Mouse (Mus musculus): ENCODE data around the gene Kif5a.
"Not testable (repeated sequence)": the region's sequence is repeated elsewhere in the genome, so short reads cannot be mapped to it uniquely, and the experiment has no call there.

The Kif5a gene

DNA sequence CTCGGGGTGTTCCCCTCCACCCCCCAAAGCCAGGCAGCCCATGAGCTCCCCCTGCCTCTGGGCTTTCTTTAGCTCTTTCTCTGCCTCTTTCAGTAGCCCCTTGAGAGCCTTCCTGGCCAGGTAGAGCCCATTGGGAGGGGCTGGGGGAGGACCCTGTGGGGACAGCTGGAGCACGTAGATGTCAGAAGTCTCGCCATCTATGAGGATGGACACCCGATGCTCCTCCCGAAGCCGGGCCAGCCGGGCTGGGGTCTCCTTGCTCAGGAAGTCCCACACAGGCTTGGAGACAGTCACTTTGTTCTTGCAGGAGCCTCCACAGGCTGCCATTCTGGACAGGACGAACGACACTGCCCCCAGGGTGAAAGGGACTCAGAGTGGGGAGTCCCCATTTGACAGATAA is 70.1 kb downstream of the Kif5a start:
- no peak for DNase-seq (ENCODE audit: low read depth, low spot score)

GRCm38 (mm10) chr10:127192057-127192328 is 71.2 kb downstream of the Kif5a start:
- not testable (repeated sequence) for DNase-seq (ENCODE audit: low read depth, low spot score)

DNA sequence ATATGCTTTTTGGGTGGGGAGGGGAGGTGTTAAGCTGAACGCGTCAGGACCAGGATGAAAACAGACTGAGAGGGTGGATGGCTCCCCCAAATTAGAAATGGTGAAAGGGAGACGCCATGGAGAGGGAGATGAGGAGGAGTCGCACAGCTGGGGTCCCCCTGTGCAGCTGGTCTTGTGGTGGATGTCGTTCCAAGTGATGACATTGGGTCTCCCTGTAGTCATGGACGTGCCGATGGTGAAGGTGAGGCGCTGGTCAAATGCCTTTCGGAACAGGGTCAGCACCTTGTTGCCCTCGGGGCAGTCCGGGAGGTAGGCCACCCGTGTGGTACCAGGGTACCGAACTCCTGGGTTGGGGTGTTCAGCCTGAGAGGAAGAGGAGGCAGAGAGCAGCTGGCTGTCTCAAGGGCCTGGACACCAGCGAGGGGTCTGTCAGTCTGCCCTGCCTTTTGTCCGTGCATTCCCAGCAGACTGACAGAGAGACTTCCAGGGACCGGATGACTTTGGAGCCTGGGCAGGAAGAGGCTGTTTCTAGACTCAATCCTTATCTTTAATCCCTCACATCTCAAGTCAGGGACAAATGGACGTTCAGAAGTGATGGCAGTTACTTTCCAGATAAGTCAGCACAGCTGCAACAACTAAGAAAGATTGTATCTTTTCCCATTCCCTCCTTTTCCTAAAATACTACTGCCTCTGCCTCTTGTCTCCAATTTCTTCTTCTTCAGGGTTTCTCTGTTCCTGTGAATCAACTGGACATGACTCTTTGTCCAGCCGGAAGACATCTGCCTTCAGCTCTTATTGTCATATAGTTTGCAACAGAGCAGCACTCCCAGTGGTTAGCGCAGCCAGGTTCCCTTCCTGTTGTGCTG is 71.7 kb downstream of the Kif5a start:
- DNase-seq (ENCODE audit: low read depth, low spot score) = no peak

- no peak for DNase-seq (ENCODE audit: low read depth, low spot score)
These were observed 72.6 kb downstream of the Kif5a start for GRCm38 (mm10) chr10:127190398-127191190.

DNA sequence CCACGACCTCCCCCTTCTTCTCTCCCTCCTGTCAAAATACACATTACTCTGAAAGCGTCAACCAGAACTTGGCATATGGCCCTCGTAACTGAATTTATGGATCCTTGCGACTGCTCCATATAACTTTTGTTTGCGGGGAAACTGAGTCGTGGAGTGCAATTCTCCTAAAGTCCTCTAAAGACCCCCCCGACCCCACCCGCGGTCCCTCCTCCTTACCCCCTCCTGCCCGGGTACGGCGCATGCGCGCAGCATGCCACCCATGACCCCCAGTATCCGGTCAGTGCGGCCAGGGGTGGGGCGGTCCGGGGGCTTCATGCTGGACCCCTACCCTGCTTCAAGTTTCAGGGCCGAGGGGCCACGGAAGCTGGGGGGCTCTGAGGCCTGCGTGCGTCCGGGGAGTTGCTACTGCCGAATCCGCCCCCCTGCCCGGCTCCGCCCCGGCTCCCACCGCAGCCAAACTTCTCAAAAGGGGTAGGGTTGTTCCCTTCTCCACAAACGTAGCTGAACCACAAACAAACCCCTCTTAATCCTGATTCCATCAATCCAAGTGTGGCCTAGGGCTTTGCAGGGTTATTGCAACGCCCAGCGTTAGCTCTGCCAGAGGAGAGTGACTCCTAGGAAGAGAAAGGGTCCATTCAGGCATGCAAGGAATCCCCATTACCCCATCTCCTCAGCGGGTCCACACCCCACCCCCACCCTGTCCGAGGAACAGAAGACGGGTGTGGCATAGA is 73.3 kb downstream of the Kif5a start, which contains the start of gene Arhgef25:
Gene Arhgef25, minus strand, starts transcription at position 433 of the 731 bp plus-strand sequence.
- DNase-seq (ENCODE audit: low read depth, low spot score) = peak; percentile 61

DNA sequence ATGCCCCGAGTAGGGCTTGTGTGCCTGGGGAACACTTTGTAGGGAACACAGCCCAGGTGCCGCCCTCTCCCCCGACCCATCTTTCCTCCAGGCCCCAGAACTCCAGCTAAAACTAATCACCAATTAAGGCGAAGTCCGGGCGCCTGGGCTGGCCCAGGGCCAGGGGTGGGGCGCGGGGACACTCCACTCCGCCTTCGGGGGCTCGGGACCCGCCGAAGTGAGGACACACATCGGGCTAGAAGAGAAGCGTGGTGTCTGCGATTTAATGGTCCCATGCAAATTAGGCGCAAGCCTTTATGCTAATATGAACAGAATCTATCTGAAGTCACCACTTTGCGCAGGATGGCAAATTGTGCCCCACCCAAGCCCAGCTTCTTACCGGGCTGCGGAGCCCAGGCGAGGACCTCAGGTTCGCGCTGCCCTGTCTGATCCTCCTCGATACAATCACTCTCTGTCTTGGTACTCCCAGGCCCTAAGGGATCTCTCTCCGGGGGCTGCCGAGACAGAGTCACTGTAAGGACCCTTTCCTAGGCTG is 74.0 kb downstream of the Kif5a start:
- no peak for DNase-seq (ENCODE audit: low read depth, low spot score)

- peak; percentile 44 for DNase-seq (ENCODE audit: low read depth, low spot score)
These were observed 74.6 kb downstream of the Kif5a start for GRCm38 (mm10) chr10:127188465-127189115.

DNA sequence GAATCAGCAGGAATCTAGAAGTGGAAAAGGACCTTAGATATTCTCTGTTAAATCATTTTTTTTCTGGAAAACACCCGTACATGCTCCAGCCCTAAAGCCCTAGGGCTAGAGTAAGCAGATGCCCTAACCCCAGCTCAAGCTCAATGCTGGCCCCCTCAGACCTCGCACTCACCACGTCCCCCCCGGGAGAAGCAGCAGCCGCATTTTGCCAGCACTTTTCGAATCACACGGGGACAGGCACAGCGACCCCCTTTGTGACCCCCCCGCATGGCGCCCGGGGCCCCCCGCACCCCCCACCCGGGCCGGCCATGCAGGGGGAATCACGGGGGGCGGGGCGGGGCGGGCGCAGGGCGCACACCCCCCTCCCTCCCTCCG is 75.1 kb downstream of the Kif5a start:
- no peak for DNase-seq (ENCODE audit: low read depth, low spot score)

DNA sequence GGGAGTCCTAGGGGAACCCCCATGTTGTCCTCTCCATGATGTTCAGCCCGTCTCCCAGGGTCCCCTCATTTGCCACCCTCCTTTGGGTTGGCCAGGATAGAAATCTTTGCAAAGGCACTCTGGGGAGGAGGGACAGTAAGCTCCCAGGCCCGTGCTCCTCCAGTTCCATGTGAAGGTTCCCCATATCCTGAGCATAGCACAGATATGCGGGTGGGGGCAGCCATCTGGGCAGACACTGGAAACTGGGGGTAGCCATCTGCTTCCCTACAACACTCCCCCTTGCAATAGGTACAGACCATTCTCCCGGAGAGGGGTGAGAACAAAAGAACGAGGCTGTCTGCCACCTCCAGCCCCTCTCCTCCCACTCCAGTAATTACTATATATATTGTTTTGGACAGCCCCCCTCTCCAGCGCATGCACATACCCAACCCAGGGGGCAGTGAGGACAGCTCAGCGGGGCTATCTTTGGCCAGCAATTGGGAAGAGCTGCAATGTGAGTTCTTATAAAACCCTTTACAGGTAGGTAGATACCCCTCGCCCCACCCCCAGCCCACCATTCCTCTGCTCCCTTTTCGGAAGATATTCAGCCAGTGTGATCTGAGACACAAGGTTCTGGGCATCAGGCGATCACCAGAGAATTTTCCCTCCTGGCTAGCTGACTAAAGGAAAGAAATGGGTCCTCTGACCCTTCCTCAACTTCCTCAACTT is 75.6 kb downstream of the Kif5a start:
- no peak for DNase-seq (ENCODE audit: low read depth, low spot score)

- DNase-seq (ENCODE audit: low read depth, low spot score) = no peak
These were observed 76.7 kb downstream of the Kif5a start for GRCm38 (mm10) chr10:127186451-127186850.

GRCm38 (mm10) chr10:127185506-127185905 is 77.6 kb downstream of the Kif5a start:
- no peak for DNase-seq (ENCODE audit: low read depth, low spot score)

DNA sequence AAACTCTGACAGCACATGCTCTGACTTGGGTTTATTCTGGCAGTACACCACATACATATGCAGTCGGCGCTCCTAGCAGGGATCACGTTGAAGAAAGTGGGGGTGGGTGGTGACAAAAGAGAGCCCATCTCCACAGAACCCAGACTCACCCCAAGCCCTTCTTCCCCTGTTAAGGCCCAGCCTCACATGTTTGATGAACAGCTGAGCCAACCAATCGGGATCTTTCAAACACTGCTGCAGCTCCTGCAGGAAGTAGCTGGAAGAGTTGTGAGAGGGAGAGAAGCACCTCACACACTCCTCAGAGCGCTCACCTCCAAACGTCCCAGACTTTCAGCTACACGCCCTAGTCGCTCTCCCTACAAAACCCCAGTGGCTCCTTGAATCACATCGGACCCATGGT is 78.0 kb downstream of the Kif5a start:
- no peak for DNase-seq (ENCODE audit: low read depth, low spot score)

- no peak for DNase-seq (ENCODE audit: low read depth, low spot score)
These were observed 79.4 kb downstream of the Kif5a start for GRCm38 (mm10) chr10:127183759-127184158.

- no peak for DNase-seq (ENCODE audit: low read depth, low spot score)
These were observed 80.5 kb downstream of the Kif5a start for GRCm38 (mm10) chr10:127182624-127183023.

DNA sequence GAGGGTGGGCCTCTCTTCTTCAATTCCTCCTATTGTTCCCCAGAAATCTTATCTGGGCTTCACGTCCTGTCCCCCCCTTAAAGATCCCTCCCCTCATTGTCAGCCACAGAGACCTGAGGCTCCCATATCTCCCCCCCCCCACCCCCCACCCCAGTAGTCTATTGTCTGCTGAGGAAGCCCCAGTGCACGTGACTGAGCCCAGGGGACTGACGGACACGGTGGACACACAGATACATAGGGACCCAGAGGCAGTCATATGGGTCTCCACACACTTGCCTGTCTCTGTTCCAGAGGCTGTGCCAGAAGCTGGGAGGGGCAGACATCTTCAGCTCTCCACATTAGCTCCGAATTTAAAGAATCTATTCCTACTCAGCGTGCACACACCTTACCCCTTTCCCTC is 81.6 kb downstream of the Kif5a start:
- DNase-seq (ENCODE audit: low read depth, low spot score) = no peak

DNA sequence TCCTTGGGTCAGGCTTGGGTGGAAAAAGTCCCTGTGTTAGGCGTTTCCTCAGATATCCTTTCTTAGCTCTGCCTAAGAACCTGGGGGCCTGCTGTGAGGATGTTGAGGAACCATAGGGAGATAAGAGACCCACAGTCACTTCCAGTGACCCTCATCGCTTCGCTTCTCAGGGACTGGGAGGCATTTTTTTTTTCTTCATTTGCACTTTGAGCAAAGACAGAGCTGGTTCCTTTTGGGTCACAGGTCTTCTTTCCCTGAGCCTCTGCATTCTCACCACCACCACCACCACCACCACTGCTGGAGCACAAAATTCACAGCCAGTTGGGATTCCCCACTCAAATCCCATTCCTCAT is 82.5 kb downstream of the Kif5a start:
- no peak for DNase-seq (ENCODE audit: low read depth, low spot score)

GRCm38 (mm10) chr10:127179871-127180694 is 83.1 kb downstream of the Kif5a start, which contains the start of gene Slc26a10:
Gene Slc26a10 (minus strand): TSS chr10:127180645.
- DNase-seq (ENCODE audit: low read depth, low spot score) = no peak

DNA sequence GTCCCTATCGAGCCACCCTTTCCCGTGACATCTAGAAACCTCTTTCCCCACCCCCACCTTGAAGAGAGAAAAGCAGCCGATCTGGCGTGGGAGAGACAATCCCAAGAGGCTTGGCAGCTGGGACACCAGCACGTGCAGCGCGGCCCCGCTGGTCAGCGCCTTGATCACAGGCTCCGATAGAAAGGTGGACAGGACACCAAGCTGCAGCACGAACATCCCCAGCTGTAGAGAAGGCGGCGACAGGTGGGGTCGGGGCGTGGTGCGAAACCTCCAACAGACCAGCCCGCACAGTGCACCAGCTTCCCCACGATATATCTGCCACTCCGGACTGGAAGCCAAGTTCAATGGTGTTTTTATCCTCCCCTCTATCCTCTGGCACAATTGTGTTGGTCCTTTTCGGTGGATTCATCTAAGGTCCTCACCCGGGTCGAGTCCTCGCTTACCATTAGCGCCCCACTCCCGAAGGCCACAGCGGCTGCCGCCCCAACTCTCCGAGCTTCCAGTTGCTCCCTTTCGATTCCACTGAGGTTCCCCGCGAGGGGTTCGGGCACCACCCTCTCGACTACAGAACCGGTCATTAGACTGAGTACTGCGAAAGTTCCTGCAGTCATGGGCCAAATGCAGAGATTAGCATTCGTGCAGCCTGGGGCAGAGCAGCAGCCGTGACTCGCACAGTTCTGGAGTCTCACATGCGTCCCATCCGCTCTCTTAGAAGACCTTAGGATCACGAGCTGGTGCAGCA is 84.7 kb downstream of the Kif5a start:
- DNase-seq (ENCODE audit: low read depth, low spot score) = no peak

GRCm38 (mm10) chr10:127177719-127178118 is 85.4 kb downstream of the Kif5a start:
- peak; percentile 51 for DNase-seq (ENCODE audit: low read depth, low spot score)

Measured in skeletal muscle tissue, adult 2 months (tissue).